Mouse (Mus musculus) hindbrain, embryonic 16.5 days (tissue): ENCODE data around the gene 5330417H12Rik. TPM values are rescaled to one million over a fixed set of nuclear protein-coding genes. Genes with fewer than 3 reads are reported as not detected.

Experiments used
- ATAC-seq: fragments of 200-750 bp; cut with Nextera tagmentation; 2 replicates; pipeline ENCODE4 v1.8.0; 2017; ENCODE audit warnings: moderate TSS enrichment, moderate library complexity
- H3K27ac ChIP-seq: fragments of 300-500 bp; sonication (generic); 2 replicates; pipeline ENCODE4 v1.5.1; 2014; ENCODE audit warnings: low read depth, mild to moderate bottlenecking, control low read depth, low read length, moderate library complexity
- H3K27me3 ChIP-seq: fragments of 300-500 bp; sonication (generic); replicated peaks from 2 replicates; pipeline ENCODE4 v1.6.1; 2014; ENCODE audit warnings: low read length; ENCODE audit not compliant: control insufficient read depth, insufficient read depth
- H3K36me3 ChIP-seq: fragments of 300-500 bp; sonication (generic); 2 replicates; pipeline ENCODE4 v1.6.1; 2014; ENCODE audit warnings: mild to moderate bottlenecking, low read length, moderate library complexity, mixed read lengths; ENCODE audit not compliant: control insufficient read depth, insufficient read depth
- H3K4me1 ChIP-seq: fragments of 300-500 bp; sonication (generic); 2 replicates; pipeline ENCODE4 v1.6.1; 2014; ENCODE audit warnings: low read depth, low read length; ENCODE audit not compliant: control insufficient read depth, insufficient read depth
- H3K4me2 ChIP-seq: fragments of 300-500 bp; sonication (generic); 2 replicates; pipeline ENCODE4 v1.6.1; 2014; ENCODE audit warnings: mild to moderate bottlenecking, low read length, control low read depth, moderate library complexity
- H3K4me3 ChIP-seq: fragments of 300-500 bp; sonication (generic); 2 replicates; pipeline ENCODE4 v1.5.1; 2014; ENCODE audit warnings: mild to moderate bottlenecking, low read length, control low read depth, moderate library complexity
- H3K9ac ChIP-seq: fragments of 300-500 bp; sonication (generic); 2 replicates; pipeline ENCODE4 v1.6.1; 2014; ENCODE audit warnings: low read depth, mild to moderate bottlenecking, control low read depth, low read length, moderate library complexity
- H3K9me3 ChIP-seq: fragments of 300-500 bp; sonication (generic); 2 replicates; pipeline ENCODE4 v1.6.1; 2014; ENCODE audit warnings: mild to moderate bottlenecking, low read length, moderate library complexity; ENCODE audit not compliant: control insufficient read depth
- WGBS: fragments of 180-500 bp; shearing (Covaris S2); extraction: QIAGEN DNeasy Blood & Tissue Kit; methylation state at CpG from one replicate; pipeline ENCODE4 v1.1.7; 2014; 5-methylcytosine and 5-hydroxymethylcytosine counted together
- polyA plus RNA-seq: library from polyadenylated mRNA; unstranded; fragments of >200 nt; fragmentation: Nextera tagmentation; extraction: Ambion mirVana; gene quantifications from 2 replicates; pipeline ENCODE4 v1.2.1, GENCODE M21; 2015

Gene 5330417H12Rik
- polyA plus RNA-seq, 1 experiment from 2014 or later, result not detected

- ATAC-seq, result no peak
- 0 out of 2 replicates have a peak, but pooled peaks cover 3% of the 10 kb centered on the region for H3K4me1 ChIP-seq
- H3K27ac ChIP-seq, result 0 out of 2 replicates have a peak overlapping the region, but pooled peaks have one; percentile 12
- H3K4me3 ChIP-seq, result no peak overlapping the region
- H3K9me3 ChIP-seq, result no peaks in the 10 kb centered on the region
- WGBS, result 89% methylated on average over 5 of the region's 5 CpGs
- no peak overlapping the region for H3K4me2 ChIP-seq
- no peaks in the 10 kb centered on the region for H3K36me3 ChIP-seq
- no peaks in the 10 kb centered on the region for H3K27me3 ChIP-seq
- no peak overlapping the region for H3K9ac ChIP-seq
Observed at GRCm38 (mm10) chr7:107638026-107638425, 13.1 kb upstream of the 5330417H12Rik start.

DNA sequence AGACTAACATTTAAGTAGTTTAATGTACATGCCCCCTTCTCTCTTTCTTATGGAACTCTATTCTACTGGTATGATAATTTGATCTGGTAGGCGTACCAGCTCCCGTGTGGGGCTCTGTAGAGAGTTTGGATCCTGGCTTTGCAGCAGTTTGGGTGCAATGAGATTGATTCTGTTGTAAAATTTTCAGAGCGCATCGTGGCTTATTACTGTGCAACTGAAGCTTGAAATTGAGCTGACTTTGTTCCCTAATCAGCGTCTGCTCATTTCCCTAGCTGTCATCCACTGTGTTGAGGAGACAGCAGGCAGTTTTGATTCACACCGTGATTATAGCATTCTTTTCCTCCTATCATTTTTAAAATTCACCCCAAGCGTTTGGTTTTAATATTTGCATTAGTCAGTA lies 12.4 kb upstream of the 5330417H12Rik start:
- Histone ChIP-seq H3K9me3 (no peaks in the 10 kb centered on the region), H3K27me3 (no peaks in the 10 kb centered on the region), H3K4me3 (no peak overlapping the region), H3K9ac (no peak overlapping the region), H3K4me1 (no peaks in the 10 kb centered on the region), H3K27ac (no peak overlapping the region), H3K36me3 (no peaks in the 10 kb centered on the region), H3K4me2 (no peak overlapping the region)
- WGBS, result 78% methylated on average over 7 of the region's 7 CpGs
- ATAC-seq, result peak; percentile 82

DNA sequence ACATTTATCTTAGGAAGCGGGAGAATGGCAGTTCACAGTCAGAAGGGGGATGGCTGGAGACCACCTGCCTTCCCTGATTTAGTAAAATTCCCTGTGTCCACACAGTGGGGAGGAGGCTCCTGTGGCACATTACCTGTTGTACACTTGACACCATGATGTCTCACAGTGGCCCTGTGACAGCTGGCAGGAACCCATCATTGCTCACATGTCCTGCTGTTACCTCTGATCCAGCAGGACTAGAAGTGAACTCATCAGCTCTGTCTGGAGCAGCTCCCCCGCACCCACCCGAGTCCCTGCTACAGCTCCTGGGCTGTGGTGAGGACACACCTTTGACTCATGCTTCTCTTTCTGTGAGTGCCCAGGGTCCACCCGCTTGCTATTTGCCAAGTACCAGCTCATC lies 8.2 kb upstream of the 5330417H12Rik start:
- no peaks in the 10 kb centered on the region for H3K4me1 ChIP-seq
- H3K36me3 ChIP-seq, result no peaks in the 10 kb centered on the region
- 99% methylated on average over 4 of the region's 4 CpGs for WGBS
- H3K4me3 ChIP-seq, result no peak overlapping the region
- ATAC-seq, result no peak
- no peaks in the 10 kb centered on the region for H3K27me3 ChIP-seq
- no peaks in the 10 kb centered on the region for H3K9me3 ChIP-seq
- H3K9ac ChIP-seq, result no peak overlapping the region
- no peak overlapping the region for H3K4me2 ChIP-seq
- H3K27ac ChIP-seq, result no peak overlapping the region

DNA sequence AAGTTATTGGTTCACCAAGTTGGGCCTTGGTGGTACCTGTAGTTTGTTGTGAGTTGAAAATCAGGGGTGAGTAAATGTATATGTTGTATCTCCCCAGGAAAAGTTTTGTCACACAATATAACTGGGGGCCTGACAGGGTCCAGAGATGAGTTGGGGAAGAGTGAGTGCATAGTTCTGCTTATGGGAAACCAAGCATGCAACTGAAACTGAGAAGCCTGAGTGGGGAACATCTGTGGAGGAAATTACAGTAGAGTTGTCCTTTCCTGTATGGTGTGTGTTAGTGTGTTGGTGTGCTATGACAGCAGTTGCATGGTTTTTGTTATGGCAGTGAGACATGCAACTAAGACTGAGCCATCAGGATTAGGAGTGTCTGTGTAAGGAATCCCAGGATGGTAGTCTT lies 3.4 kb upstream of the 5330417H12Rik start:
- Histone ChIP-seq H3K4me1 (no peaks in the 10 kb centered on the region), H3K27me3 (no peaks in the 10 kb centered on the region), H3K27ac (no peak overlapping the region), H3K4me2 (no peak overlapping the region), H3K36me3 (no peaks in the 10 kb centered on the region), H3K9me3 (no peaks in the 10 kb centered on the region), H3K4me3 (no peak overlapping the region), H3K9ac (no peak overlapping the region)
- no peak for ATAC-seq

DNA sequence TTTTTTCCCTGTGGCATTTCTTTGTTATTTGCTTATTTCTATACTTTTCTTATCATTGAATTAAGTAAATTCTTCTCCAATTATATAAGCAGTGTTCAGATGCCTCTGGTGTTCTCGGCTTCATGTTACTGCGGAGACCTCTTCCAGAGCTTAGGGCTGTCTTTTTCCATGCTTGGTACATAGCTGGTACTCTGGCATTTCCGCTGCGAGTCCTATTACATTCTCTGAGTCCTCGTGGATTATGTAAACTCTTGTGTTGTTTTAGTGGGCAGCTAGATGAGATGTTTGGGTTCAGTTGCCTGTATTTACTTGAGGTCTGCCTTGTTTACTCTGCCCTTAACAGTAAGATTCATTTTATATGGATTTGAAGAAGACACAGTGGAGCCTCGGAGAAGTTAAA lies 820 bp upstream of the 5330417H12Rik start:
- ATAC-seq, result no peak
- no peak overlapping the region for H3K9ac ChIP-seq
- no peaks in the 10 kb centered on the region for H3K36me3 ChIP-seq
- H3K27me3 ChIP-seq, result no peaks in the 10 kb centered on the region
- no peak overlapping the region for H3K4me3 ChIP-seq
- no peak overlapping the region for H3K4me2 ChIP-seq
- no peak overlapping the region for H3K27ac ChIP-seq
- H3K4me1 ChIP-seq, result no peaks in the 10 kb centered on the region
- WGBS, result 86% methylated on average over 6 of the region's 6 CpGs
- no peaks in the 10 kb centered on the region for H3K9me3 ChIP-seq

DNA sequence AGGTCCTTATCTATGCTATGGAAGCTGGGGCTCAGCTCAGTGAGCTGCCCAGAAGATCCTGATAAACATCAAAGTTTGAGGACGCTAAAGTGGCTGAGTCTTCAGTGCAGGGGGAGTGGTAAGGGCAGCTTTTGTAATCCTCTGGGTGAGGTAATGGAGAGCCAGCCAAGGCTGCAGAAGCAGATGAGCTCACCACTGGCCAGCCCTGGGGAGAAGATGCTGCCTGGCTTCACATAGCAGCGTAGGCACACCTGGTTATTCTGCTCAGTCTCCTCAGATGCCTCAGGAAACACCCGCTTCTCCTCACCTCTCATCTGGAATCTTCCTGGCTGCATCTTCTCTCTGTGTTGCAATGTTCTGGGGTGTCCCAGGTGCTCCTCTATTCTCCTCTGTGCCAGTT lies 529 bp downstream of the 5330417H12Rik start:
- ATAC-seq, result no peak
- Histone ChIP-seq H3K9me3 (no peaks in the 10 kb centered on the region), H3K27me3 (no peaks in the 10 kb centered on the region), H3K27ac (no peak overlapping the region), H3K4me1 (no peaks in the 10 kb centered on the region), H3K9ac (no peak overlapping the region), H3K4me3 (no peak overlapping the region), H3K4me2 (no peak overlapping the region), H3K36me3 (no peaks in the 10 kb centered on the region)
- 67% methylated on average over 3 of the region's 3 CpGs for WGBS

DNA sequence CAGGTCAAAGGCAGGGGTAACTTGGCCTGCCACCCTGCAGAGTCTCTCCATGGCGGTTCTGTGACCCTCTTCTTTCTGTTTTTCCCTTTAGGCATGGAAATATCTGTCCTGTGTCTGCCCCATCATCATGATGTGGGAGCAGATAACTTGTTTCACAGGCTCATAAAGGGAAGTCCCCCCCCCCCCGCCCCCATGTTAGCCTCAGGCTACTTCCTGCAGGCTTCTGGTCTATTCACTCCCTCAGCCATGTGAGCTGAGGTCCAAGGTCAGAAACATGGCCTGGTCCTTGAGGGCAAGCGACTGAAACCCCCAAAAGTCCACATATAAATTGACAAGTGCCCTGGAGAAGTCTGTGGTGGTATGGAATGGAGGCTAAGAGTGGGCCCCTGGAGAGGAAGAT lies 4.8 kb downstream of the 5330417H12Rik start:
- Histone ChIP-seq H3K4me1 (no peaks in the 10 kb centered on the region), H3K9ac (no peak overlapping the region), H3K4me3 (no peak overlapping the region), H3K27me3 (no peaks in the 10 kb centered on the region), H3K36me3 (no peaks in the 10 kb centered on the region), H3K9me3 (no peaks in the 10 kb centered on the region), H3K27ac (no peak overlapping the region), H3K4me2 (no peak overlapping the region)
- ATAC-seq, result no peak
- 80% methylated on average over 3 of the region's 3 CpGs for WGBS

DNA sequence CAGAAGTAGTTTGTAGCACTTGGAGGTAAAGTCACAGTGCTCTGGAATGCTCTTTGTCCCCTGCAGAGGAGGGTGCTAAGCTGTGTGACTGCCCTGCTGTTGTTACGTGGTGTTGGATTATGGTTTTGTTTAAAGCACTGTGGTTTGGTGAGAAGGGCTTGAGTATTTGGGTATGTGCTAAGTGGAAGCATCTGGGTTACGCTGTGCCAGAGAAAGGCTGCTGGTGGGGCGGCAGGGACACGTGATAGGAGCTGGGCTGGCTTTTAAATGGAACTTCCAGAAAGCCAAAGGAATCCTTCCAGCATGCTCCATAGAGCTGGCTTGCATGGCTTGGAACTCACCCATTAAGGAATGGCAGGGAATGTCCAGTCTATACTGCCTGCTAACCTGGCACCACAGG lies 5.7 kb downstream of the 5330417H12Rik start:
- H3K4me2 ChIP-seq, result no peak overlapping the region

DNA sequence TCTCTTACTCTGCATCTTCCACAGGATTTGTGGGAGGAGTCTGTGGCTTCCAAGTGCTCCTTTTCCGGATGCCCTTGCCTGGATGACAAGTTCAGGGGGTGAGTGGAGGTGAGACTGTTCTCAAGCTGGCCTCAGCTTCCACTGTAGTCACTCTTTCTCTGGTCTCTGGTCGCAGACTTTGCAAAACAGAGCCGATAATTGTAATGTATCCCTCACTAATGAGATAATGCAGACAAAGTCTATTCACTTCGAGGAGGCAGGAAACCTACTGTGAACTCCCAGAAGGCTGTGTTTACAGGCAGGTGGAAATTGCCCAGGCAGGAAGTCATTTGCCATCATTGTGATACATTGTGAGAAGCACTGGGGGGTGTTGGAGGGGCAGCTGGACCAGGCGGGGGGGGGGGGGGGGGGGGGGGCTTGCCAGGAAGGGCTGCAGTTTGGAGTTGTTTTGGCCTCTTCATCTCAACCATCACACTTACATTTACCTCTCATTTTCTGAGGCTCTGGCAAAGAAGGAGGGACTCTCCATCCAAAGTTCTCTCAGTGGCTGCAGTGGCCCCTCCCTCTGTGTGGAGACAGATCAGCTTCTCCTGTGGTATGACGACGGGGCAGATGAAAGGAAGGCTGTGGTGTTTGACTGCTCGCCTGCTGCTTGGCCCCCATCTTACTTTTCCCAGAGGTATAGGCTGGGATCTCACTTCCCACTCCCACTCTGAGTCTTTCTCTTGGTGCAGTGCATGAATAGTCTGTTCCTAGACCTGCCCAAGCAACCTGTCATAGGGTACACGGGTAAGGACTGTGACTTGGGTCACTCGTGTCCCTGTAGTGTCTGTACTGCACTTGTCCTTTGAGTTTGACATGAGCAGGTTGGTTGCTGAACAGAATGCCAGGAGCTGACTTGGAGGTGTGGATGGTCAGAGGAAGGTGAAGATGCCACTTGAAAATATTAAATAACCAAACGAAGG lies 6.7 kb downstream of the 5330417H12Rik start:
- Histone ChIP-seq H3K36me3 (no peaks in the 10 kb centered on the region), H3K27me3 (no peaks in the 10 kb centered on the region), H3K9me3 (no peaks in the 10 kb centered on the region), H3K4me3 (no peak overlapping the region), H3K27ac (no peak overlapping the region), H3K9ac (no peak overlapping the region), H3K4me2 (no peak overlapping the region), H3K4me1 (no peaks in the 10 kb centered on the region)
- ATAC-seq, result no peak
- WGBS, result 36% methylated on average over 10 of the region's 11 CpGs

More for the DNA sequence above, 5.7 kb downstream of the 5330417H12Rik start:
- Histone ChIP-seq H3K27ac (no peak overlapping the region), H3K4me1 (no peaks in the 10 kb centered on the region), H3K36me3 (no peaks in the 10 kb centered on the region), H3K9ac (no peak overlapping the region), H3K9me3 (no peaks in the 10 kb centered on the region), H3K27me3 (no peaks in the 10 kb centered on the region), H3K4me3 (no peak overlapping the region)
- no peak for ATAC-seq
- WGBS, result 75% methylated on average over 4 of the region's 4 CpGs
